Mouse (Mus musculus) spleen, postnatal 0 days (tissue): ENCODE measurements around the gene Smc2. TPM values are rescaled to one million over a fixed set of nuclear protein-coding genes. Genes with fewer than 3 reads are reported as not detected.

Source experiments
- polyA plus RNA-seq: library from polyadenylated mRNA; unstranded; fragments of >200 nt; fragmentation: Nextera tagmentation; extraction: Ambion mirVana; gene quantifications from 2 replicates; pipeline ENCODE4 v1.2.1, GENCODE M21; 2015

Smc2 gene
- polyA plus RNA-seq: 266 and 309 TPM in 2 replicates

DNA sequence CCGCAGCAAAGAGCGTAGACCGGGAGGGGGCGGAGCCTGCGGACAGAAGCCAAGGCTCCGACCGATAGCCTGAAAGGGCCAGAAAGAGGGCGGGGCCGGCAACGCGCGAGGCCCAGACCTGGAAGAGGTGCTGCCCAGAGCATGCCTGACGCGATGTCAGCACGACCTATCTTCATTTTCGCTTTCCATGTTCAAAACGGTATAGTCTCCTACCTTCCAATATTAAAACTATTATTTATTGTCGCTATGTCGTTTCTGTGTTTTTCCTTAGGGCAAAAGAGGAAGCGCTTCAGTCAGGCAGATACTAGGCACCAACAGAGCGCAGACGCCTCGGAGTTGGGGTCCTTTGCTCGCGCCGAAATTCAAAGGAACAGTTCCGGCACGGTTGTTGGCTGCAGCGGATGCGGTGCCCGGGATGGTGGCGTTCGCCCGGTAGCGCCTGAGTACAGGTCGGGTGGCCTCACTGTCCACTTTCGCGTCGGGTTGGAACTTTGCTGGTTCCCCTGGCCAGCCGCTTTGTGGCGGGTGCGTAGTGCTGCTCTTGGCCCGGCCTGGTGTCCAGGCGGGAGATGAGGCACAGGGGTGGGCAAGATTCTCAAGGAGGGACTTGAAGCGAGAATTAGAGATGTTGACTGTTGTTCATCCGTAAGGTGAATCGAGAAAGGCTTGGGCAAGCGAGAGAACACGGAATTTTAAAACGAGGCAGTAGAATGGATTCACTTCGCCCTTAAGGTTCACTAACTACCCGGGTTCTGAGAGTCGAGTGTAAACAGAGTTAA is at the start of gene Smc2:
TSS of gene Smc2 (plus strand) at position 358 of the 779 bp plus-strand sequence.

DNA sequence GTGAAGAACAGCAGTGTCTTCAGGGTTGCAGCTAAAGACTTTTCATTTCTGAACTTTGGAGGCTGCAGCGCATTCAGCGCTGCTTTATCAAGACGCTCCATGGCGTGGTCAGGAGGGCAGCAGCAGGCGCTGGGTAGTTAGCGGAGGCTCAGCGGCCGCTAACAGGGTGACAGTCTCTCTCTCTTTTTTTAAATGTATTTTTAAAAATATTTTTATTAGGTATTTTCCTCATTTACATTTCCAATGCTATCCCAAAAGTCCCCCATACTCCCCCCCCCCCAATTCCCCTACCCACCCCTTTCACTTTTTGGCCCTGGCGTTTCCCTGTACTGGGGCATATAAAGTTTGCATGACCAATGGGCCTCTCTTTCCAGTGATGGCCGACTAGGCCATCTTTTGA is 58.1 kb downstream of the Smc2 start, which contains the start of gene Vma21-ps:
TSS of gene Vma21-ps (minus strand) at position 101 of the 400 bp plus-strand sequence.

Other genes starting within 250 kb of the Smc2 start
- gene Vma21-ps, start 58.0 kb downstream of the Smc2 start, polyA plus RNA-seq: not detected in 2 replicates
- gene Toporsl, start 157.0 kb downstream of the Smc2 start, polyA plus RNA-seq: not detected in 2 replicates